ENCODE assay signal across 8 mouse cellular contexts in genomic region chr11:109621183-109621582, GRCm38 (mm10). TPM values are rescaled to one million over a fixed set of nuclear protein-coding genes. Genes with fewer than 3 reads are reported as not detected.
DNase-seq lines count a peak whose midpoint lies in the region.

No protein-coding gene starts in this region.

- 16% methylated on average over 2 of the region's 2 CpGs for WGBS in limb, embryonic 10.5 days

- DNase-seq in cerebellum, adult 18-20 months, result peak; percentile 70 to 74
- DNase-seq in cerebellum, adult 11-12 months, result no peak
- peak; percentile 39 for DNase-seq in right cerebral cortex, adult 18-20 months
- DNase-seq in right cerebral cortex, postnatal 36 days (ENCODE audit: low spot score in 2 of 2), result no peak
- peak; percentile 71 for DNase-seq in c-Kit-positive CD71-positive TER-119-negative erythroid progenitor cells, embryonic 14.5 days (ENCODE audit: low read depth)
- peak; percentile 64 to 68 for DNase-seq in heart, postnatal 36 days
- DNase-seq in limb, embryonic 10.5 days (ENCODE audit: low spot score), result peak; percentile 46
- DNase-seq in natural killer cell, adult 2 months (ENCODE audit: low spot score in 2 of 2), result peak; percentile 29 to 40

- intact Hi-C loops in heart, postnatal 36 days (cut with DNase I), result loop anchor here (1.0 to 2.0 kb wide), 3 partner anchors 30 to 239 kb away; no protein-coding TSS in a partner anchor

- no peak overlapping the region for H3K27ac ChIP-seq in limb, embryonic 10.5 days

- peaks cover 36% of the 10 kb centered on the region for H3K4me1 ChIP-seq in limb, embryonic 10.5 days

- H3K4me3 ChIP-seq in limb, embryonic 10.5 days, result no peak overlapping the region

- no peaks in the 10 kb centered on the region for H3K27me3 ChIP-seq in limb, embryonic 10.5 days (ENCODE audit: low read depth, poor library complexity, severe bottlenecking)

- H3K9me3 ChIP-seq in limb, embryonic 10.5 days (replicated peaks), result no peaks in the 10 kb centered on the region

- H3K36me3 ChIP-seq in limb, embryonic 10.5 days, result no peaks in the 10 kb centered on the region

RNA-seq across cellular contexts. Expression of gene Wipi1, which starts 9.4 kb away (rescaled TPM):
- total RNA-seq in heart, postnatal 36 days (2021), result 100 to 1,000 TPM; 116 TPM
- polyA plus RNA-seq in limb, embryonic 10.5 days (2016; fragmentation: Nextera tagmentation; extraction: Ambion mirVana), result 33.3 and 42.3 TPM in 2 replicates

RNA-seq across cellular contexts. Expression of gene Prkar1a, which starts 28.0 kb away (rescaled TPM):
- 100 to 1,000 TPM; 309 to 323 TPM for total RNA-seq in heart, postnatal 36 days (2021)
- 290 and 338 TPM in 2 replicates for polyA plus RNA-seq in limb, embryonic 10.5 days (2016; fragmentation: Nextera tagmentation; extraction: Ambion mirVana)

Comparison
In these comparisons a context has a peak if more than half of its experiments do, and no peak if none do; other contexts are left out.
1. DNase-seq: peak in cerebellum, adult 18-20 months (2 of 2), right cerebral cortex, adult 18-20 months (single experiment), c-Kit-positive CD71-positive TER-119-negative erythroid progenitor cells, embryonic 14.5 days (single experiment), heart, postnatal 36 days (2 of 2), limb, embryonic 10.5 days (single experiment) and natural killer cell, adult 2 months (2 of 2); none in cerebellum, adult 11-12 months (single experiment) and right cerebral cortex, postnatal 36 days (0 of 2).